Comparison of ENCODE assay signal across 14 mouse cellular contexts in genomic region chr17:44240742-44241141, GRCm38 (mm10). TPM values are rescaled to one million over a fixed set of nuclear protein-coding genes. Genes with fewer than 3 reads are reported as not detected.
DNase-seq lines count a peak whose midpoint lies in the region; ATAC-seq and TF ChIP-seq lines count a peak whose summit lies in the region.
"Had no signal": no experiment of that assay in that cellular context is flagged by ENCODE, and none has a peak within 500 bp of the region (broad histone marks: within the 10 kb centered on the region; RNA-seq: fewer than 3 reads in every experiment).

No protein-coding gene starts in this region.

- H3K27ac ChIP-seq in intestine, postnatal 0 days (ENCODE audit: low read depth, low read length) = no peak overlapping the region
- no peak overlapping the region for H3K27ac ChIP-seq in intestine, embryonic 16.5 days (ENCODE audit: low read length)
- 0 out of 2 replicates have a peak overlapping the region, but pooled peaks have one; percentile 6 for H3K27ac ChIP-seq in lung, postnatal 0 days (ENCODE audit: low read length)
- H3K27ac ChIP-seq in MEL (ENCODE audit: control insufficient read depth, low read depth, low read length) = no peak overlapping the region
- no peak overlapping the region for H3K27ac ChIP-seq in small intestine, adult 2 months (ENCODE audit: insufficient read depth, low read depth, low read length)
- H3K27ac ChIP-seq: forebrain, embryonic 10.5 days; liver, embryonic 15.5 days; neural tube, embryonic 13.5 days had no signal

- H3K4me1 ChIP-seq in intestine, postnatal 0 days (replicated peaks; ENCODE audit: control insufficient read depth, insufficient read depth, low read length) = peaks cover 7% of the 10 kb centered on the region; the same call in 1 of the 2 replicates
- peaks cover 18% of the 10 kb centered on the region for H3K4me1 ChIP-seq in intestine, embryonic 16.5 days (ENCODE audit: control insufficient read depth, insufficient read depth, low read length)
- H3K4me1 ChIP-seq in lung, postnatal 0 days (ENCODE audit: insufficient read depth, low read depth, low read length) = peaks cover 10% of the 10 kb centered on the region
- H3K4me1 ChIP-seq in MEL (ENCODE audit: control insufficient read depth in 1 of 2, insufficient read depth in 2 of 2, low read length in 2 of 2) = no peaks in the 10 kb centered on the region
- H3K4me1 ChIP-seq in small intestine, adult 2 months (ENCODE audit: control insufficient read depth, insufficient read depth, insufficient read length, low read length) = peaks cover 14% of the 10 kb centered on the region; the same call in 1 of the 2 replicates
- H3K4me1 ChIP-seq: liver, embryonic 15.5 days had no signal

- peak; percentile 56 for TF ChIP-seq CTCF in intestine, postnatal 0 days (IDR thresholded peaks at IDR 0.05; ENCODE audit: low read depth)
- TF ChIP-seq CTCF in lung, postnatal 0 days (IDR thresholded peaks at IDR 0.05) = peak; percentile 59
- peak; percentile 26 to 35 (median 26); a peak in 4 of 6 replicates for TF ChIP-seq CTCF in MEL (IDR thresholded peaks at IDR 0.05 in 2 of 3, conservative IDR thresholded peaks at IDR 0.05 in 1 of 3; ENCODE audit: control insufficient read depth in 1 of 3, insufficient read depth in 1 of 3, low read depth in 2 of 3, low read length in 3 of 3, poor library complexity in 1 of 3, severe bottlenecking in 1 of 3)
- TF ChIP-seq CTCF in small intestine, adult 2 months (IDR thresholded peaks at IDR 0.05; ENCODE audit: extremely low read depth, insufficient read length, insufficient replicate concordance, low read depth, low read length) = peak; percentile 41; the same call in 1 of the 2 replicates

- H3K4me2 ChIP-seq in intestine, postnatal 0 days (replicated peaks; ENCODE audit: low read depth) = no peak overlapping the region
- no peak overlapping the region for H3K4me2 ChIP-seq in intestine, embryonic 16.5 days (ENCODE audit: low read depth, low read length)
- H3K4me2 ChIP-seq in lung, postnatal 0 days (replicated peaks; ENCODE audit: low read depth, low read length) = no peak overlapping the region
- H3K4me2 ChIP-seq: liver, embryonic 15.5 days; neural tube, embryonic 13.5 days had no signal

- no peak for TF ChIP-seq EP300 in lung, postnatal 0 days (IDR thresholded peaks at IDR 0.05)
- TF ChIP-seq EP300 in MEL (IDR thresholded peaks at IDR 0.05; ENCODE audit: low read depth in 1 of 2, low read length in 2 of 2) = no peak

- H3K79me2 ChIP-seq in MEL (ENCODE audit: control insufficient read depth, insufficient read depth, low read length, poor library complexity) = no peaks in the 10 kb centered on the region

- WGBS in intestine, postnatal 0 days = 96% methylated on average over 2 of the region's 2 CpGs
- 100% methylated on average over 2 of the region's 2 CpGs for WGBS in intestine, embryonic 16.5 days
- WGBS in lung, postnatal 0 days = 98% methylated on average over 2 of the region's 2 CpGs
- WGBS in small intestine, adult 2 months = 97% methylated on average over 2 of the region's 2 CpGs

- no peaks in the 10 kb centered on the region for H3K9me3 ChIP-seq in intestine, postnatal 0 days (ENCODE audit: control insufficient read depth)
- H3K9me3 ChIP-seq in intestine, embryonic 16.5 days (ENCODE audit: control insufficient read depth, low read length) = peaks cover 3% of the 10 kb centered on the region; the same call in 1 of the 2 replicates
- no peaks in the 10 kb centered on the region for H3K9me3 ChIP-seq in lung, postnatal 0 days (ENCODE audit: low read length)
- no peaks in the 10 kb centered on the region for H3K9me3 ChIP-seq in MEL (replicated peaks; ENCODE audit: insufficient read depth, low read length)
- H3K9me3 ChIP-seq: liver, embryonic 15.5 days had no signal

- TF ChIP-seq RAD21 in MEL (IDR thresholded peaks at IDR 0.05; ENCODE audit: low read depth, low read length) = no peak; the same call in 1 of the 2 replicates

- H3K4me3 ChIP-seq in intestine, postnatal 0 days (ENCODE audit: low read depth, low read length) = no peak overlapping the region
- H3K4me3 ChIP-seq in intestine, embryonic 16.5 days (ENCODE audit: low read length) = no peak overlapping the region
- H3K4me3 ChIP-seq in lung, postnatal 0 days (ENCODE audit: low read depth, low read length) = no peak overlapping the region
- no peak overlapping the region for H3K4me3 ChIP-seq in MEL (ENCODE audit: control insufficient read depth in 1 of 2, insufficient read depth in 1 of 2, low read depth in 2 of 2, low read length in 2 of 2)
- H3K4me3 ChIP-seq in small intestine, adult 2 months (ENCODE audit: low read depth, low read length) = no peak overlapping the region
- H3K4me3 ChIP-seq: forebrain, embryonic 10.5 days; liver, embryonic 15.5 days; neural tube, embryonic 13.5 days had no signal

- ATAC-seq in intestine, postnatal 0 days = no peak
- no peak for ATAC-seq in intestine, embryonic 16.5 days
- no peak for ATAC-seq in lung, postnatal 0 days

- peaks cover 4% of the 10 kb centered on the region; the same call in 1 of the 2 replicates for H3K36me3 ChIP-seq in intestine, postnatal 0 days (ENCODE audit: control insufficient read depth, insufficient read depth)
- H3K36me3 ChIP-seq in intestine, embryonic 16.5 days (ENCODE audit: control insufficient read depth, insufficient read depth, low read length) = 0 out of 2 replicates have a peak, but pooled peaks cover 2% of the 10 kb centered on the region
- no peaks in the 10 kb centered on the region for H3K36me3 ChIP-seq in lung, postnatal 0 days (ENCODE audit: insufficient read depth, low read length)
- H3K36me3 ChIP-seq in MEL (ENCODE audit: control insufficient read depth in 1 of 2, insufficient read depth in 2 of 2, low read length in 2 of 2) = no peaks in the 10 kb centered on the region
- peaks cover 27% of the 10 kb centered on the region for H3K36me3 ChIP-seq in small intestine, adult 2 months (ENCODE audit: control insufficient read depth, insufficient read depth, low read length)
- H3K36me3 ChIP-seq: forebrain, embryonic 10.5 days; liver, embryonic 15.5 days; neural tube, embryonic 13.5 days had no signal

- no peak for DNase-seq in lung, postnatal 0 days (ENCODE audit: low spot score)
- no peak for DNase-seq in lung, postnatal 10 days
- no peak for DNase-seq in MEL (ENCODE audit: low read depth, low spot score)
- no peak for DNase-seq in spleen, postnatal 4 days (ENCODE audit: low spot score in 2 of 2)
- DNase-seq: adrenal gland, adult 2 months; cerebellum, adult 18-20 months; kidney, adult 11 months; kidney, postnatal 14 days had no signal

- H3K27me3 ChIP-seq in intestine, postnatal 0 days (replicated peaks; ENCODE audit: control insufficient read depth, insufficient read depth, low read length) = no peaks in the 10 kb centered on the region
- no peaks in the 10 kb centered on the region for H3K27me3 ChIP-seq in intestine, embryonic 16.5 days (replicated peaks; ENCODE audit: control insufficient read depth, insufficient read depth, low read length)
- no peaks in the 10 kb centered on the region for H3K27me3 ChIP-seq in lung, postnatal 0 days (replicated peaks; ENCODE audit: insufficient read depth, low read length)
- H3K27me3 ChIP-seq in MEL (ENCODE audit: control insufficient read depth in 1 of 2, insufficient read depth in 2 of 2, low read length in 2 of 2) = no peaks in the 10 kb centered on the region
- no peaks in the 10 kb centered on the region for H3K27me3 ChIP-seq in small intestine, adult 2 months (ENCODE audit: control insufficient read depth, insufficient read depth, low read length)
- H3K27me3 ChIP-seq: liver, embryonic 15.5 days; neural tube, embryonic 13.5 days had no signal

- TF ChIP-seq POLR2A in MEL (IDR thresholded peaks at IDR 0.05; ENCODE audit: control insufficient read depth in 1 of 2, insufficient read depth in 1 of 2, low read depth in 1 of 2, low read length in 2 of 2, poor library complexity in 1 of 2) = no peak
- TF ChIP-seq POLR2A in small intestine, adult 2 months (IDR thresholded peaks at IDR 0.05; ENCODE audit: low read depth, low read length) = no peak

- no peak overlapping the region for H3K9ac ChIP-seq in intestine, postnatal 0 days (ENCODE audit: low read depth, low read length)
- H3K9ac ChIP-seq in intestine, embryonic 16.5 days (ENCODE audit: low read depth, low read length) = no peak overlapping the region
- H3K9ac ChIP-seq in lung, postnatal 0 days (replicated peaks; ENCODE audit: low read depth) = no peak overlapping the region
- H3K9ac ChIP-seq in MEL (ENCODE audit: control insufficient read depth, low read depth, low read length, poor library complexity, severe bottlenecking) = no peak overlapping the region
- H3K9ac ChIP-seq: liver, embryonic 15.5 days; neural tube, embryonic 13.5 days had no signal

TF ChIP-seq in MEL, 35 proteins besides CTCF, POLR2A, EP300 and RAD21:
- TF ChIP-seq CHD2 (IDR thresholded peaks at IDR 0.05; ENCODE audit: low read length) (no peak), POLR2AphosphoS5 (IDR thresholded peaks at IDR 0.05; ENCODE audit: borderline replicate concordance, low read depth, low read length) (no peak), KAT2A (conservative IDR thresholded peaks at IDR 0.05; ENCODE audit: low read depth, low read length) (no peak), ELF1 (IDR thresholded peaks at IDR 0.05; ENCODE audit: low read depth, low read length) (no peak), MYC (IDR thresholded peaks at IDR 0.05; ENCODE audit: low read depth, low read length) (no peak), ZKSCAN1 (IDR thresholded peaks at IDR 0.05; ENCODE audit: low read depth, low read length) (no peak), BHLHE40 (IDR thresholded peaks at IDR 0.05; ENCODE audit: borderline replicate concordance, low read depth, low read length) (no peak), ZNF384 (IDR thresholded peaks at IDR 0.05; ENCODE audit: low read depth, low read length) (no peak)

RNA-seq across cellular contexts. Expression of gene Clic5, which starts 52.4 kb away (rescaled TPM):
- 20.8 and 26.8 TPM in 2 replicates for polyA plus RNA-seq in intestine, postnatal 0 days (2015; fragmentation: Nextera tagmentation; extraction: Ambion mirVana)
- polyA plus RNA-seq in intestine, embryonic 16.5 days (2015; fragmentation: Nextera tagmentation; extraction: Ambion mirVana) = 25.9 and 31.2 TPM in 2 replicates
- 83.6 and 122 TPM in 2 replicates for polyA plus RNA-seq in lung, postnatal 0 days (2015; fragmentation: Nextera tagmentation; extraction: Ambion mirVana)
- total RNA-seq in MEL (2012; rRNA removed) = not detected in 2 replicates
- polyA plus RNA-seq in MEL (2012; ENCODE audit: insufficient read depth in 1 of 2, insufficient read length in 2 of 2, low read depth in 1 of 2, low replicate concordance in 2 of 2, missing spikeins in 1 of 2) = not detected
- 9.1 and 26.7 TPM in 2 replicates for polyA plus RNA-seq in small intestine, adult 2 months (2012; rRNA removed)
